Mouse (Mus musculus) adrenal gland, postnatal 25 days (tissue): ENCODE measurements at regions not wholly inside any gene's neighbourhood (a gene's known extent, or its start where the extent isn't known, plus 50 kb on each side); places are given as distances from the start of the nearest gene placed in this dataset.
"Not testable (repeated sequence)": the region's sequence is repeated elsewhere in the genome, so short reads cannot be mapped to it uniquely, and the experiment has no call there.

ENCODE experiments used
- DNase-seq: peaks from one replicate; pipeline ENCODE4 v3.0.0; 2021; ENCODE audit warnings: mixed read lengths

- DNase-seq, result no peak
Measured at GRCm38 (mm10) chr13:52216343-52216742, 314.7 kb downstream of the Diras2 start.

GRCm38 (mm10) chr13:52217066-52217465 lies 314.0 kb downstream of the Diras2 start:
- no peak for DNase-seq

GRCm38 (mm10) chr13:52217741-52218140 lies 313.3 kb downstream of the Diras2 start:
- no peak for DNase-seq

GRCm38 (mm10) chr13:52222315-52223097 lies 308.6 kb downstream of the Diras2 start:
- no peak for DNase-seq

GRCm38 (mm10) chr13:52223098-52223962 lies 307.7 kb downstream of the Diras2 start:
- peak; percentile 46 for DNase-seq

GRCm38 (mm10) chr13:52233971-52234370 lies 297.1 kb downstream of the Diras2 start:
- peak; percentile 41 for DNase-seq

GRCm38 (mm10) chr13:52236105-52236504 lies 295.0 kb downstream of the Diras2 start:
- DNase-seq, result peak; percentile 37

- no peak for DNase-seq
Measured at GRCm38 (mm10) chr13:52239563-52239962, 291.5 kb downstream of the Diras2 start.

GRCm38 (mm10) chr13:52241761-52242160 lies 289.3 kb downstream of the Diras2 start:
- no peak for DNase-seq

- no peak for DNase-seq
Measured at GRCm38 (mm10) chr13:52249492-52249891, 281.6 kb downstream of the Diras2 start.

GRCm38 (mm10) chr13:52250371-52250770 lies 280.7 kb downstream of the Diras2 start:
- no peak for DNase-seq

- DNase-seq, result no peak
Measured at GRCm38 (mm10) chr13:52252303-52252702, 278.8 kb downstream of the Diras2 start.

GRCm38 (mm10) chr13:52252726-52253125 lies 278.4 kb downstream of the Diras2 start:
- DNase-seq, result not testable (repeated sequence)

GRCm38 (mm10) chr13:52253138-52253537 lies 277.9 kb downstream of the Diras2 start:
- no peak for DNase-seq

GRCm38 (mm10) chr13:52254185-52254584 lies 276.9 kb downstream of the Diras2 start:
- no peak for DNase-seq

GRCm38 (mm10) chr13:52255697-52256096 lies 275.4 kb downstream of the Diras2 start:
- DNase-seq, result peak; percentile 10

GRCm38 (mm10) chr13:52258373-52258772 lies 272.7 kb downstream of the Diras2 start:
- DNase-seq, result no peak

GRCm38 (mm10) chr13:52262949-52263550 lies 268.0 kb downstream of the Diras2 start:
- no peak for DNase-seq

- DNase-seq, result no peak
Measured at GRCm38 (mm10) chr13:52268279-52268678, 262.8 kb downstream of the Diras2 start.

- no peak for DNase-seq
Measured at GRCm38 (mm10) chr13:52273502-52274246, 257.4 kb downstream of the Diras2 start.

- no peak for DNase-seq
Measured at GRCm38 (mm10) chr13:52275196-52275595, 255.9 kb downstream of the Diras2 start.

- DNase-seq, result peak; percentile 17
Measured at GRCm38 (mm10) chr13:52275675-52276074, 255.4 kb downstream of the Diras2 start.
